Mouse (Mus musculus) B cell, adult (primary cell): ENCODE results near the gene Calcrl. TPM values are rescaled to one million over a fixed set of nuclear protein-coding genes. Genes with fewer than 3 reads are reported as not detected.

Source experiments
- total RNA-seq: library from RNA; stranded (reverse); gene quantifications from 4 replicates; pipeline ENCODE4 v1.2.4, GENCODE M21; 2023; ENCODE audit not compliant: inconsistent age

Gene Calcrl
- total RNA-seq: 8.2 to 11.7 TPM (median 9.5 TPM) in 4 replicates

DNA sequence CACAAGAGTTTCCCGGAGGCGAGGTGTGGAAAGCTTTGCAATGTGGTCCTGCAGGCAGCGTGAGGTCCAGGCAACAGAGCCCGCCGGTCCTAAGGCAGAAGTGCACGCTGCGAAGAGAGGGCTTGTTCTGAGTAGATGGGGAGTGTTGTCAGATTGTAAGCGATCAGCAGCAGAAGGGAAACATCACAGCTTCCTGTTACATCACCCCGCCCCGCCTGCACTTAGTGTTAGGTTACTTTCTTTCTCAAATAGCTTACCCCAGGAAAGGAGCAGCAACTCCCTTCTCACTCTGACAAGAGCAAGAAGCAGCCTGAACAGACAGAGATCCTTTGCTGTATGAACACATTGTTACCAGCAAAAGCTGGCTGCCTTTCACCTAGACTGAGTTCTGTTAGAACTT lies at the start of gene Calcrl:
TSS of gene Calcrl (minus strand) at position 274 of the 400 bp plus-strand sequence.

Other genes starting within 250 kb of the Calcrl start
- 1.6 to 2.4 TPM (median 1.9 TPM) in 4 replicates for gene Tfpi, start 51.4 kb upstream of the Calcrl start, total RNA-seq
- gene Ctnnd1, start 225.4 kb upstream of the Calcrl start, total RNA-seq: 1.9 to 5.0 TPM (median 3.6 TPM) in 4 replicates
- gene Btbd18, start 233.7 kb upstream of the Calcrl start, total RNA-seq: 0.22 TPM in 1 of 4 replicates, not detected in the others
- gene Selenoh, start 245.4 kb upstream of the Calcrl start, total RNA-seq: 41.0 to 52.5 TPM (median 49.9 TPM) in 4 replicates